Mouse (Mus musculus) CH12.LX (cell line): ENCODE measurements around the gene Caap1.

Experiments
- CHD1 ChIP-seq: IDR thresholded peaks from 2 replicates; pipeline ENCODE4 v1.6.1; 2012; ENCODE audit warnings: low read depth, low read length, improper control_type of control experiment, inconsistent platforms
- CTCF ChIP-seq, 2 experiments: IDR thresholded peaks in 1 of 2; conservative IDR thresholded peaks in 1 of 2; 2 replicates each; pipeline ENCODE4 v1.5.1; 2011 to 2012; ENCODE audit warnings: low read depth in 2 of 2, low read length in 2 of 2, improper control_type of control experiment in 1 of 2, inconsistent platforms in 1 of 2, mild to moderate bottlenecking in 1 of 2, moderate library complexity in 1 of 2
- E2F4 ChIP-seq: IDR thresholded peaks from 2 replicates; pipeline ENCODE4 v1.6.1; 2011; ENCODE audit warnings: low read depth, low read length, improper control_type of control experiment; ENCODE audit not compliant: insufficient replicate concordance
- EP300 ChIP-seq: IDR thresholded peaks from 2 replicates; pipeline ENCODE4 v1.6.1; 2011; ENCODE audit warnings: low read length, improper control_type of control experiment
- ETS1 ChIP-seq: conservative IDR thresholded peaks from 2 replicates; pipeline ENCODE4 v1.6.1; 2012; ENCODE audit warnings: low read depth, mild to moderate bottlenecking, inconsistent platforms, low read length, improper control_type of control experiment, moderate library complexity
- IRF4 ChIP-seq: IDR thresholded peaks from 2 replicates; pipeline ENCODE4 v1.6.1; 2014; ENCODE audit warnings: low read depth, mild to moderate bottlenecking, inconsistent platforms, low read length, improper control_type of control experiment
- KAT2A ChIP-seq: IDR thresholded peaks from 2 replicates; pipeline ENCODE4 v1.6.1; 2012; ENCODE audit warnings: low read length, improper control_type of control experiment, inconsistent platforms; ENCODE audit not compliant: insufficient replicate concordance
- MAFK ChIP-seq: IDR thresholded peaks from 2 replicates; pipeline ENCODE4 v1.6.1; 2011; ENCODE audit warnings: low read length, improper control_type of control experiment; ENCODE audit not compliant: insufficient replicate concordance
- MAZ ChIP-seq: IDR thresholded peaks from 2 replicates; pipeline ENCODE4 v1.6.1; 2012; ENCODE audit warnings: low read depth, mild to moderate bottlenecking, inconsistent platforms, low read length, improper control_type of control experiment, moderate library complexity
- PAX5 ChIP-seq: IDR thresholded peaks from 2 replicates; pipeline ENCODE4 v1.6.1; 2012; ENCODE audit warnings: low read length, inconsistent platforms, mixed read lengths
- POLR2A ChIP-seq: IDR thresholded peaks from 2 replicates; pipeline ENCODE4 v1.6.1; 2011; ENCODE audit warnings: low read depth, mild to moderate bottlenecking, improper control_type of control experiment, low read length
- SMC3 ChIP-seq: IDR thresholded peaks from 2 replicates; pipeline ENCODE4 v1.6.1; 2011; ENCODE audit warnings: low read depth, low read length, improper control_type of control experiment
- TBP ChIP-seq: conservative IDR thresholded peaks from 2 replicates; pipeline ENCODE4 v1.6.1; 2011; ENCODE audit warnings: low read depth, low read length, improper control_type of control experiment
- USF1 ChIP-seq: IDR thresholded peaks from 2 replicates; pipeline ENCODE4 v1.6.1; 2014; ENCODE audit warnings: low read depth, mild to moderate bottlenecking, inconsistent platforms, low read length, improper control_type of control experiment

GRCm38 (mm10) chr4:94529448-94529847, 27.1 kb downstream of the Caap1 start:
- TF ChIP-seq CTCF (conservative IDR thresholded peaks at IDR 0.05 in 1 of 2, IDR thresholded peaks at IDR 0.05 in 1 of 2; ENCODE audit: low read depth in 2 of 2, low read length in 2 of 2) (no peak), POLR2A (no peak), SMC3 (no peak), IRF4 (no peak), TBP (no peak), MAZ (no peak), MAFK (no peak), CHD1 (no peak), E2F4 (no peak), USF1 (no peak), ETS1 (no peak), KAT2A (no peak), EP300 (no peak), PAX5 (no peak)
